Mouse (Mus musculus) forebrain, postnatal 0 days (tissue): ENCODE results near the gene Fhod1. TPM values are rescaled to one million over a fixed set of nuclear protein-coding genes. Genes with fewer than 3 reads are reported as not detected.

Experiments
- ATAC-seq: fragments of 200-750 bp; cut with Nextera tagmentation; 2 replicates; pipeline ENCODE4 v1.8.0; 2017; ENCODE audit warnings: mild to moderate bottlenecking, moderate library complexity
- DNase-seq: peaks from one replicate; pipeline ENCODE4 v3.0.0-alpha.2; 2015
- H3K27ac ChIP-seq: fragments of 300-500 bp; sonication (generic); 2 replicates; pipeline ENCODE4 v1.5.1; 2014; ENCODE audit warnings: low read depth, mild to moderate bottlenecking, antibody characterized with exemption, low read length, moderate library complexity, mixed read lengths
- H3K27me3 ChIP-seq: fragments of 300-500 bp; sonication (generic); 2 replicates; pipeline ENCODE4 v1.6.1; 2014; ENCODE audit warnings: mild to moderate bottlenecking, low read length, mixed read lengths; ENCODE audit not compliant: insufficient read depth
- H3K36me3 ChIP-seq: fragments of 300-500 bp; sonication (generic); 2 replicates; pipeline ENCODE4 v1.6.1; 2014; ENCODE audit warnings: mild to moderate bottlenecking, moderate library complexity; ENCODE audit not compliant: insufficient read depth
- H3K4me1 ChIP-seq: fragments of 300-500 bp; sonication (generic); 2 replicates; pipeline ENCODE4 v1.6.1; 2014; ENCODE audit warnings: antibody characterized with exemption; ENCODE audit not compliant: insufficient read depth
- H3K4me2 ChIP-seq: fragments of 300-500 bp; sonication (generic); 2 replicates; pipeline ENCODE4 v1.6.1; 2014; ENCODE audit warnings: low read depth, mild to moderate bottlenecking, moderate library complexity
- H3K4me3 ChIP-seq: fragments of 300-500 bp; sonication (generic); 2 replicates; pipeline ENCODE4 v1.5.1; 2014; ENCODE audit warnings: low read depth, low read length, mixed read lengths
- H3K9ac ChIP-seq: fragments of 300-500 bp; sonication (generic); 2 replicates; pipeline ENCODE4 v1.6.1; 2014; ENCODE audit warnings: mild to moderate bottlenecking
- H3K9me3 ChIP-seq: fragments of 300-500 bp; sonication (generic); 2 replicates; pipeline ENCODE4 v1.6.1; 2016; ENCODE audit warnings: low read length
- CTCF ChIP-seq: sonication (generic); IDR thresholded peaks from 2 replicates; pipeline ENCODE4 v1.5.1; 2016; ENCODE audit warnings: antibody characterized with exemption, control low read depth, low read depth
- whole genome bisulfite sequencing: fragments of 180-500 bp; shearing (Covaris S2); extraction: QIAGEN DNeasy Blood & Tissue Kit; methylation state at CpG from one replicate; pipeline ENCODE4 v1.1.7; 2014; 5-methylcytosine and 5-hydroxymethylcytosine counted together
- polyA plus RNA-seq: library from polyadenylated mRNA; unstranded; fragments of >200 nt; fragmentation: Nextera tagmentation; extraction: Ambion mirVana; gene quantifications from 2 replicates; pipeline ENCODE4 v1.2.1, GENCODE M21; 2015
- total RNA-seq: library from RNA; depleted of rRNA; stranded (reverse); fragments of >200 nt; gene quantifications from 2 replicates; pipeline ENCODE4 v1.2.3, GENCODE M21; 2014

The Fhod1 gene
- total and polyA plus RNA-seq, 2 experiments from 2014 or later: 0.30 to 1.4 TPM

GRCm38 (mm10) chr8:105359208-105359607 is 11.5 kb upstream of the Fhod1 start:
- Histone ChIP-seq H3K9ac (no peak overlapping the region), H3K27me3 (no peaks in the 10 kb centered on the region), H3K4me3 (no peak overlapping the region), H3K9me3 (no peaks in the 10 kb centered on the region), H3K27ac (no peak overlapping the region), H3K4me1 (no peaks in the 10 kb centered on the region), H3K36me3 (peaks cover 43% of the 10 kb centered on the region), H3K4me2 (no peak overlapping the region)
- ATAC-seq (no peak), DNase-seq (no peak)
- TF ChIP-seq CTCF: no peak
- 82% methylated on average over 15 of the region's 15 CpGs for WGBS

- H3K9ac ChIP-seq: no peak overlapping the region
- peaks cover 33% of the 10 kb centered on the region for H3K36me3 ChIP-seq
- DNase-seq: no peak
- H3K4me2 ChIP-seq: no peak overlapping the region
- H3K27ac ChIP-seq: no peak overlapping the region
- no peak for TF ChIP-seq CTCF
- no peak for ATAC-seq
- no peak overlapping the region for H3K4me3 ChIP-seq
- H3K27me3 ChIP-seq: no peaks in the 10 kb centered on the region
- no peaks in the 10 kb centered on the region for H3K9me3 ChIP-seq
- WGBS: 88% methylated on average over 14 of the region's 14 CpGs
- H3K4me1 ChIP-seq: no peaks in the 10 kb centered on the region
Measured at GRCm38 (mm10) chr8:105356681-105357080, 8.9 kb upstream of the Fhod1 start.

- Histone ChIP-seq H3K27ac (no peak overlapping the region), H3K4me2 (no peak overlapping the region), H3K4me1 (peaks cover 3% of the 10 kb centered on the region; the same call in 1 of the 2 replicates), H3K27me3 (no peaks in the 10 kb centered on the region), H3K9ac (no peak overlapping the region), H3K9me3 (no peaks in the 10 kb centered on the region), H3K36me3 (peaks cover 29% of the 10 kb centered on the region), H3K4me3 (no peak overlapping the region)
- DNase-seq: no peak
- no peak for ATAC-seq
- 83% methylated on average over 26 of the region's 26 CpGs for WGBS
- no peak for TF ChIP-seq CTCF
Measured at GRCm38 (mm10) chr8:105355179-105356024, 7.6 kb upstream of the Fhod1 start.

- Histone ChIP-seq H3K4me1 (peaks cover 7% of the 10 kb centered on the region; the same call in 1 of the 2 replicates), H3K4me3 (no peak overlapping the region), H3K36me3 (peaks cover 29% of the 10 kb centered on the region), H3K4me2 (no peak overlapping the region), H3K27ac (no peak overlapping the region), H3K9me3 (no peaks in the 10 kb centered on the region), H3K9ac (no peak overlapping the region), H3K27me3 (no peaks in the 10 kb centered on the region)
- ATAC-seq (no peak), DNase-seq (no peak)
- WGBS: 92% methylated on average over 4 of the region's 4 CpGs
- TF ChIP-seq CTCF: no peak
Measured at GRCm38 (mm10) chr8:105354549-105354948, 6.8 kb upstream of the Fhod1 start.

GRCm38 (mm10) chr8:105353583-105354135 is 5.9 kb upstream of the Fhod1 start:
- TF ChIP-seq CTCF: no peak
- peaks cover 7% of the 10 kb centered on the region; the same call in 1 of the 2 replicates for H3K4me1 ChIP-seq
- WGBS: 74% methylated on average over 8 of the region's 8 CpGs

GRCm38 (mm10) chr8:105350186-105350585 is 2.4 kb upstream of the Fhod1 start:
- Histone ChIP-seq H3K9ac (peak overlapping the region; percentile 74), H3K4me1 (peaks cover 11% of the 10 kb centered on the region; the same call in 1 of the 2 replicates), H3K4me2 (peak overlapping the region; percentile 98), H3K27ac (no peak overlapping the region; the same call in 1 of the 2 replicates), H3K36me3 (no peaks in the 10 kb centered on the region), H3K27me3 (no peaks in the 10 kb centered on the region; the same call in 1 of the 2 replicates), H3K9me3 (no peaks in the 10 kb centered on the region), H3K4me3 (peak overlapping the region; percentile 66)
- DNase-seq: peak; percentile 25
- no peak for ATAC-seq
- WGBS: 28% methylated on average over 7 of the region's 7 CpGs
- no peak for TF ChIP-seq CTCF

More at GRCm38 (mm10) chr8:105353583-105354135, 5.9 kb upstream of the Fhod1 start:
- Histone ChIP-seq H3K4me2 (no peak overlapping the region), H3K27ac (no peak overlapping the region), H3K4me3 (no peak overlapping the region), H3K36me3 (peaks cover 26% of the 10 kb centered on the region), H3K9ac (no peak overlapping the region), H3K27me3 (no peaks in the 10 kb centered on the region), H3K9me3 (no peaks in the 10 kb centered on the region)
- DNase-seq (no peak), ATAC-seq (no peak)
